24 mouse cellular contexts compared by ENCODE assay signal in genomic region chr11:102095676-102096075, GRCm38 (mm10). TPM values are rescaled to one million over a fixed set of nuclear protein-coding genes. Genes with fewer than 3 reads are reported as not detected.
DNase-seq lines count a peak whose midpoint lies in the region; ATAC-seq and TF ChIP-seq lines count a peak whose summit lies in the region.
"Had no signal": no experiment of that assay in that cellular context is flagged by ENCODE, and none has a peak within 500 bp of the region (broad histone marks: within the 10 kb centered on the region; RNA-seq: fewer than 3 reads in every experiment).

No protein-coding gene starts in this region.

- no peak overlapping the region for H3K4me2 ChIP-seq in hindbrain, embryonic 13.5 days
- H3K4me2 ChIP-seq in stomach, embryonic 16.5 days (ENCODE audit: low read depth, low read length) = no peak overlapping the region
- H3K4me2 ChIP-seq in stomach, postnatal 0 days (replicated peaks; ENCODE audit: low read depth) = no peak overlapping the region
- peak overlapping the region; percentile 62 for H3K4me2 ChIP-seq in liver, embryonic 13.5 days
- H3K4me2 ChIP-seq: forebrain, embryonic 12.5 days; heart, embryonic 15.5 days; hindbrain, embryonic 15.5 days had no signal

- TF ChIP-seq EP300 in stomach, postnatal 0 days (optimal IDR thresholded peaks at IDR 0.05) = no peak

- ATAC-seq in hindbrain, embryonic 13.5 days (ENCODE audit: low FRiP score) = no peak
- no peak for ATAC-seq in stomach, embryonic 16.5 days (ENCODE audit: insufficient read depth, low FRiP score)
- no peak for ATAC-seq in stomach, postnatal 0 days (ENCODE audit: low FRiP score, low TSS enrichment)
- peak; percentile 54 for ATAC-seq in liver, embryonic 13.5 days (ENCODE audit: low read depth)
- ATAC-seq: forebrain, embryonic 16.5 days had no signal

- intact Hi-C loops in left cerebral cortex, adult 2 months (cut with DNase I) = no loop called here
- intact Hi-C loops in gastrocnemius, postnatal 36 days (cut with DNase I) = no loop called here

- H3K27me3 ChIP-seq in hindbrain, embryonic 10.5 days (ENCODE audit: insufficient read depth, poor library complexity, severe bottlenecking) = peaks cover 47% of the 10 kb centered on the region
- H3K27me3 ChIP-seq in hindbrain, embryonic 13.5 days = peaks cover 35% of the 10 kb centered on the region
- H3K27me3 ChIP-seq in stomach, embryonic 16.5 days (ENCODE audit: control insufficient read depth, insufficient read depth, low read length) = no peaks in the 10 kb centered on the region
- H3K27me3 ChIP-seq in stomach, postnatal 0 days (ENCODE audit: control insufficient read depth, insufficient read depth, low read length) = no peaks in the 10 kb centered on the region
- H3K27me3 ChIP-seq in liver, embryonic 13.5 days = peaks cover 36% of the 10 kb centered on the region
- H3K27me3 ChIP-seq: hindbrain, embryonic 15.5 days had no signal

- H3K9ac ChIP-seq in hindbrain, embryonic 13.5 days = no peak overlapping the region
- peak overlapping the region; percentile 10; the same call in 1 of the 2 replicates for H3K9ac ChIP-seq in stomach, embryonic 16.5 days (ENCODE audit: low read length)
- H3K9ac ChIP-seq in stomach, postnatal 0 days (ENCODE audit: low read length) = no peak overlapping the region
- H3K9ac ChIP-seq in liver, embryonic 13.5 days = peak overlapping the region; percentile 50
- H3K9ac ChIP-seq: heart, embryonic 15.5 days; hindbrain, embryonic 15.5 days had no signal

- no peak overlapping the region for H3K4me3 ChIP-seq in hindbrain, embryonic 10.5 days
- no peak overlapping the region for H3K4me3 ChIP-seq in hindbrain, embryonic 13.5 days
- H3K4me3 ChIP-seq in stomach, embryonic 16.5 days (replicated peaks; ENCODE audit: low read length) = no peak overlapping the region
- H3K4me3 ChIP-seq in stomach, postnatal 0 days (ENCODE audit: low read depth, low read length) = no peak overlapping the region
- no peak overlapping the region; the same call in 1 of the 2 replicates for H3K4me3 ChIP-seq in liver, embryonic 13.5 days (replicated peaks)
- no peak overlapping the region for H3K4me3 ChIP-seq in left cerebral cortex, adult 2 months
- H3K4me3 ChIP-seq: forebrain, embryonic 12.5 days; heart, embryonic 15.5 days; hindbrain, embryonic 15.5 days had no signal

- H3K4me1 ChIP-seq in hindbrain, embryonic 10.5 days (replicated peaks) = peaks cover 21% of the 10 kb centered on the region
- H3K4me1 ChIP-seq in hindbrain, embryonic 13.5 days (replicated peaks) = peaks cover 14% of the 10 kb centered on the region
- peaks cover 11% of the 10 kb centered on the region; the same call in 1 of the 2 replicates for H3K4me1 ChIP-seq in stomach, embryonic 16.5 days (ENCODE audit: control insufficient read depth, insufficient read depth, low read length)
- H3K4me1 ChIP-seq in stomach, postnatal 0 days (replicated peaks; ENCODE audit: control insufficient read depth, insufficient read depth) = peaks cover 8% of the 10 kb centered on the region
- peaks cover 65% of the 10 kb centered on the region for H3K4me1 ChIP-seq in liver, embryonic 13.5 days (replicated peaks)

- 0 out of 2 replicates have a peak overlapping the region, but pooled peaks have one; percentile 31 for H3K27ac ChIP-seq in hindbrain, embryonic 10.5 days
- H3K27ac ChIP-seq in hindbrain, embryonic 13.5 days = no peak overlapping the region
- no peak overlapping the region; the same call in 1 of the 2 replicates for H3K27ac ChIP-seq in stomach, embryonic 16.5 days (ENCODE audit: low read length)
- H3K27ac ChIP-seq in stomach, postnatal 0 days (replicated peaks) = no peak overlapping the region
- H3K27ac ChIP-seq in liver, embryonic 13.5 days = peak overlapping the region; percentile 89
- no peak overlapping the region for H3K27ac ChIP-seq in left cerebral cortex, adult 2 months
- H3K27ac ChIP-seq: forebrain, embryonic 12.5 days; heart, embryonic 15.5 days; hindbrain, embryonic 15.5 days had no signal

- H3K9me3 ChIP-seq in hindbrain, embryonic 10.5 days = no peaks in the 10 kb centered on the region
- H3K9me3 ChIP-seq in hindbrain, embryonic 13.5 days = no peaks in the 10 kb centered on the region
- H3K9me3 ChIP-seq in stomach, embryonic 16.5 days (replicated peaks; ENCODE audit: control insufficient read depth, low read length) = no peaks in the 10 kb centered on the region
- no peaks in the 10 kb centered on the region for H3K9me3 ChIP-seq in stomach, postnatal 0 days (ENCODE audit: control insufficient read depth, low read length)
- no peaks in the 10 kb centered on the region for H3K9me3 ChIP-seq in liver, embryonic 13.5 days (replicated peaks)
- H3K9me3 ChIP-seq: embryonic facial prominence, embryonic 10.5 days; forebrain, embryonic 12.5 days; heart, embryonic 15.5 days; hindbrain, embryonic 15.5 days had no signal

- no peak for TF ChIP-seq CTCF in stomach, postnatal 0 days (IDR thresholded peaks at IDR 0.05; ENCODE audit: low read depth)
- TF ChIP-seq CTCF in left cerebral cortex, adult 2 months (IDR thresholded peaks at IDR 0.05) = no peak

- WGBS in hindbrain, embryonic 10.5 days = 69% methylated on average over 3 of the region's 3 CpGs
- 63% methylated on average over 3 of the region's 3 CpGs for WGBS in hindbrain, embryonic 13.5 days
- WGBS in stomach, embryonic 16.5 days = 78% methylated on average over 3 of the region's 3 CpGs
- WGBS in stomach, postnatal 0 days = 74% methylated on average over 3 of the region's 3 CpGs
- WGBS in liver, embryonic 13.5 days (ENCODE audit: insufficient replicate concordance) = 57% methylated on average over 3 of the region's 3 CpGs

- H3K36me3 ChIP-seq in hindbrain, embryonic 10.5 days = no peaks in the 10 kb centered on the region
- H3K36me3 ChIP-seq in hindbrain, embryonic 13.5 days = no peaks in the 10 kb centered on the region
- H3K36me3 ChIP-seq in stomach, embryonic 16.5 days (ENCODE audit: control insufficient read depth, insufficient read depth, low read length) = no peaks in the 10 kb centered on the region
- no peaks in the 10 kb centered on the region for H3K36me3 ChIP-seq in stomach, postnatal 0 days (ENCODE audit: control insufficient read depth, insufficient read depth, low read length)
- H3K36me3 ChIP-seq in liver, embryonic 13.5 days = no peaks in the 10 kb centered on the region
- H3K36me3 ChIP-seq: embryonic facial prominence, embryonic 10.5 days; forebrain, embryonic 12.5 days; heart, embryonic 15.5 days; hindbrain, embryonic 15.5 days had no signal

- DNase-seq in hindbrain, embryonic 10.5 days (ENCODE audit: low spot score) = no peak
- DNase-seq in stomach, postnatal 0 days (ENCODE audit: low spot score) = no peak
- DNase-seq in liver, embryonic 13.5 days = no peak
- no peak for DNase-seq in left cerebral cortex, adult 2 months (ENCODE audit: extremely low spot score in 1 of 2, low spot score in 2 of 2)
- DNase-seq in gastrocnemius, postnatal 36 days = no peak
- DNase-seq: adrenal gland, adult 2 months; adrenal gland, postnatal 36 days; cerebellum, adult 2 months; cerebellum, postnatal 10 days; gastrocnemius, postnatal 14 days; heart, adult 11 months; heart, postnatal 14 days had no signal

RNA-seq across cellular contexts. Expression of gene Ppy, which starts 5.4 kb away (rescaled TPM):
- polyA plus RNA-seq in hindbrain, embryonic 10.5 days (2016; fragmentation: Nextera tagmentation; extraction: Ambion mirVana) = not detected in 2 replicates
- not detected in 2 replicates for polyA plus RNA-seq in hindbrain, embryonic 13.5 days (2015; fragmentation: Nextera tagmentation; extraction: Ambion mirVana)
- 6.0 and 6.7 TPM in 2 replicates for polyA plus RNA-seq in stomach, embryonic 16.5 days (2015; fragmentation: Nextera tagmentation; extraction: Ambion mirVana)
- polyA plus RNA-seq in stomach, postnatal 0 days (2015; fragmentation: Nextera tagmentation; extraction: Ambion mirVana) = 3.3 and 5.4 TPM in 2 replicates
- not detected in 2 replicates for polyA plus RNA-seq in liver, embryonic 13.5 days (2015; fragmentation: Nextera tagmentation; extraction: Ambion mirVana)
- not detected for total RNA-seq in left cerebral cortex, adult 2 months (2021)
- not detected for total RNA-seq in gastrocnemius, postnatal 36 days (2021)
- total RNA-seq: adrenal gland, adult 2 months; adrenal gland, postnatal 36 days; ES-E14; gastrocnemius, adult 18-20 months; gastrocnemius, postnatal 14 days; heart, postnatal 14 days; hematopoietic stem cell, adult 5-6 weeks had no signal
- polyA plus RNA-seq: adrenal gland, adult 2 months; cerebellum, adult 2 months; embryonic facial prominence, embryonic 10.5 days; embryonic facial prominence, embryonic 14.5 days; forebrain, embryonic 12.5 days; forebrain, embryonic 16.5 days; heart, embryonic 11.5 days; heart, embryonic 15.5 days; hindbrain, embryonic 15.5 days had no signal

RNA-seq across cellular contexts. Expression of gene Mpp2, which starts 7.4 kb away (rescaled TPM):
- polyA plus RNA-seq in hindbrain, embryonic 10.5 days (2016; fragmentation: Nextera tagmentation; extraction: Ambion mirVana) = 12.8 and 18.6 TPM in 2 replicates
- polyA plus RNA-seq in hindbrain, embryonic 13.5 days (2015; fragmentation: Nextera tagmentation; extraction: Ambion mirVana) = 24.1 and 24.9 TPM in 2 replicates
- 7.9 and 8.3 TPM in 2 replicates for polyA plus RNA-seq in stomach, embryonic 16.5 days (2015; fragmentation: Nextera tagmentation; extraction: Ambion mirVana)
- 2.8 and 3.4 TPM in 2 replicates for polyA plus RNA-seq in stomach, postnatal 0 days (2015; fragmentation: Nextera tagmentation; extraction: Ambion mirVana)
- polyA plus RNA-seq in liver, embryonic 13.5 days (2015; fragmentation: Nextera tagmentation; extraction: Ambion mirVana) = 10.2 and 13.3 TPM in 2 replicates
- 100 to 1,000 TPM; 146 to 157 TPM for total RNA-seq in left cerebral cortex, adult 2 months (2021)
- total RNA-seq in gastrocnemius, postnatal 36 days (2021) = 1 to 10 TPM in 1 of 2 experiments, under 1 TPM in 1; 0.91 to 1.8 TPM

RNA-seq across cellular contexts. Expression of gene Pyy, which starts 12.0 kb away (rescaled TPM):
- polyA plus RNA-seq in hindbrain, embryonic 10.5 days (2016; fragmentation: Nextera tagmentation; extraction: Ambion mirVana) = 0.50 and 0.97 TPM in 2 replicates
- polyA plus RNA-seq in hindbrain, embryonic 13.5 days (2015; fragmentation: Nextera tagmentation; extraction: Ambion mirVana) = 3.3 and 7.5 TPM in 2 replicates
- polyA plus RNA-seq in stomach, embryonic 16.5 days (2015; fragmentation: Nextera tagmentation; extraction: Ambion mirVana) = 40.5 and 56.0 TPM in 2 replicates
- 63.0 and 64.3 TPM in 2 replicates for polyA plus RNA-seq in stomach, postnatal 0 days (2015; fragmentation: Nextera tagmentation; extraction: Ambion mirVana)
- polyA plus RNA-seq in liver, embryonic 13.5 days (2015; fragmentation: Nextera tagmentation; extraction: Ambion mirVana) = not detected in 2 replicates
- total RNA-seq in left cerebral cortex, adult 2 months (2021) = not detected
- not detected for total RNA-seq in gastrocnemius, postnatal 36 days (2021)
- total RNA-seq: adrenal gland, adult 2 months; adrenal gland, postnatal 36 days; gastrocnemius, adult 18-20 months; gastrocnemius, postnatal 14 days; heart, postnatal 14 days; hematopoietic stem cell, adult 5-6 weeks had no signal
- polyA plus RNA-seq: adrenal gland, adult 2 months; forebrain, embryonic 12.5 days; forebrain, embryonic 16.5 days; heart, embryonic 15.5 days had no signal

RNA-seq across cellular contexts. Expression of gene Nags, which starts 49.6 kb away (rescaled TPM):
- polyA plus RNA-seq in hindbrain, embryonic 10.5 days (2016; fragmentation: Nextera tagmentation; extraction: Ambion mirVana) = 0.10 TPM in 1 of 2 replicates, not detected in the other
- polyA plus RNA-seq in hindbrain, embryonic 13.5 days (2015; fragmentation: Nextera tagmentation; extraction: Ambion mirVana) = not detected in 2 replicates
- 3.2 and 4.2 TPM in 2 replicates for polyA plus RNA-seq in stomach, embryonic 16.5 days (2015; fragmentation: Nextera tagmentation; extraction: Ambion mirVana)
- 0.07 TPM in 1 of 2 replicates, not detected in the other for polyA plus RNA-seq in stomach, postnatal 0 days (2015; fragmentation: Nextera tagmentation; extraction: Ambion mirVana)
- 8.7 and 11.2 TPM in 2 replicates for polyA plus RNA-seq in liver, embryonic 13.5 days (2015; fragmentation: Nextera tagmentation; extraction: Ambion mirVana)
- under 1 TPM in 1 of 2 experiments, not detected in 1; 0.11 TPM for total RNA-seq in left cerebral cortex, adult 2 months (2021)
- not detected for total RNA-seq in gastrocnemius, postnatal 36 days (2021)
- total RNA-seq: gastrocnemius, adult 18-20 months; gastrocnemius, postnatal 14 days; heart, postnatal 14 days had no signal
- polyA plus RNA-seq: cerebellum, adult 2 months; embryonic facial prominence, embryonic 10.5 days; forebrain, embryonic 12.5 days; forebrain, embryonic 16.5 days; heart, embryonic 15.5 days; hindbrain, embryonic 15.5 days had no signal

RNA-seq across cellular contexts. Expression of gene Cd300lg, which starts 54.4 kb away (rescaled TPM):
- 0.12 and 0.35 TPM in 2 replicates for polyA plus RNA-seq in hindbrain, embryonic 10.5 days (2016; fragmentation: Nextera tagmentation; extraction: Ambion mirVana)
- polyA plus RNA-seq in hindbrain, embryonic 13.5 days (2015; fragmentation: Nextera tagmentation; extraction: Ambion mirVana) = 0.38 and 0.53 TPM in 2 replicates
- polyA plus RNA-seq in stomach, embryonic 16.5 days (2015; fragmentation: Nextera tagmentation; extraction: Ambion mirVana) = 2.9 and 3.5 TPM in 2 replicates
- polyA plus RNA-seq in stomach, postnatal 0 days (2015; fragmentation: Nextera tagmentation; extraction: Ambion mirVana) = 3.0 and 3.4 TPM in 2 replicates
- 0.51 and 0.63 TPM in 2 replicates for polyA plus RNA-seq in liver, embryonic 13.5 days (2015; fragmentation: Nextera tagmentation; extraction: Ambion mirVana)
- total RNA-seq in left cerebral cortex, adult 2 months (2021) = not detected
- 10 to 100 TPM; 17.6 to 18.2 TPM for total RNA-seq in gastrocnemius, postnatal 36 days (2021)
- total RNA-seq: ES-E14; hematopoietic stem cell, adult 5-6 weeks had no signal

Comparison
In these comparisons a context has a peak if more than half of its experiments do, and no peak if none do; other contexts are left out.
1. H3K27ac ChIP-seq: peak in hindbrain, embryonic 10.5 days (single experiment) and liver, embryonic 13.5 days (single experiment); none in hindbrain, embryonic 13.5 days (single experiment), stomach, embryonic 16.5 days (single experiment), stomach, postnatal 0 days (single experiment) and left cerebral cortex, adult 2 months (single experiment).
2. H3K9ac ChIP-seq: peak in stomach, embryonic 16.5 days (single experiment) and liver, embryonic 13.5 days (single experiment); none in hindbrain, embryonic 13.5 days (single experiment) and stomach, postnatal 0 days (single experiment).